Mouse (Mus musculus): ENCODE data around the gene Ankrd55.

The Ankrd55 gene

DNA sequence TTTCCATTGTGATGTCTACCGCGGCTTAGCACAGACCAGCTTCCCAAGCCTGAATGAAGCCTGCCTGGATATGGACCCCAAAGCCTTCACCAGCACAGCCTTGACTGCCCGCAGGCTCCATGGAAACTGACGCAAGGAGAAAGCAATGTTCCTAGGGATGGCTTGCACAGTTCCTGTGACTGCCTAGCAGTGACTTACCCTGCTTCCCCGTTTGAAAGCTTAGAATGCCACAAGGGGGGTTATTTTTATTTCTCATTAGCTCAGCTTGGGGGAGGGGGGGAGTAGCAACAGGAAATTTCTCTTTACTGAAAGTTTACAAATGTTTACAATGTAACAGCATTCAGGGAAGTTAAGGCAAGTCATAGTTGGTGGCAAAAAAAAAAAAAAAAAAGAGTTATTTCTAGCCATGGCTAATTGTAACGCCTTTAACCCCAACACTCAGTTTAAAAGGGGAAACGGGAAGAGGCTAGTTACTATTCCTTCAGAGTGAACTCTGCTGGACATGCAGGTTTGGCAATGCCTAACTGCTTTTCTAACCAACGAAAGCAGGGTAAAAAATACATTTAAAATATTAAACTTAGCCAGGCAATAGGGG is 56.1 kb downstream of the Ankrd55 start:
- DNase-seq (ENCODE audit: low read depth), result no peak

- no peak for DNase-seq (ENCODE audit: low read depth)
Observed at GRCm38 (mm10) chr13:112345542-112345941, 57.3 kb downstream of the Ankrd55 start.

DNA sequence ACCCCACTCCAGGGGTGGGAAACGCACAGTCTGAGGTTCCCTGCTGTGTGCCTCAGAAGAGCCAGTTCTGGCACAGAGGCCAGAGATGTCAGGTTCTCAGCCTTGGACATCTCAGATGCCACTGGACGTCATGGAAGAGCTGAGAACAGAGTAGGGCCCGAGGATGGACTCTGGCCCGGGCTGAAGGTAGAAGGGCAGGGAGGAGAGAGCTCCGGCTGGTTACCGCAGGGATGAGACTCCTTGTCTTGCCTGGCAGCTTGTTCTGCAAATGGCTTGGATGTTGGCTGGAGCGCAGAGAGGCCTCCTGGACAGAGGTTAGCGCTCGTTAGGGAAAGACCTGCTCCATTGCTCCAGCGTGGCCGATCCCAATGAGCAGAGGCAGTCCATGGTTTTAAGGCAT is 57.8 kb downstream of the Ankrd55 start:
- DNase-seq (ENCODE audit: low read depth), result no peak

DNA sequence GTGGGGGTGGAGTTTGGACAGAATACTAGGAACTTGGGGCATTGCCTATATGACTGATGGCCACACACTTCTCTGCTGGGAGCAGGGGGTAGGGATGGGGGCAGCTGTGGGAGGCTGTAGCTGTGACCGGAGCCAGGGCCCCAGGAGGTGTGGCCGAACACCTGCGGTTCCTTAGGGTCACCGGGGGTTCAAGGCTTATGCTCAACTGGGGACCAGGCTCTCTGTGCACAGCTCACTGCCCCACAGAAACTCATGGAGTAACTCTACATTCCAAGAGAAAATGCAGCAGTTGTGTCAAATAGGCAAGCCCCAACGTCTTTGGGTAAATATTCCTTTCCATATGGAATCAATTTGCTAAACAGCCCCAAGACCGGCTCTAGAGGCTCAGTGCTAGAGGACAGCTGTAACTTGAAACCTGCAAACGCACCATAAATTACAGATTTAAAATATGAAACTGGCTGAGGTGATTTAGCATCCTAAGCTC is 58.5 kb downstream of the Ankrd55 start:
- no peak for DNase-seq (ENCODE audit: low read depth)

GRCm38 (mm10) chr13:112348250-112348649 is 60.0 kb downstream of the Ankrd55 start:
- no peak for DNase-seq (ENCODE audit: low read depth)

GRCm38 (mm10) chr13:112348896-112349484 is 60.7 kb downstream of the Ankrd55 start:
- no peak for DNase-seq (ENCODE audit: low read depth)

- DNase-seq (ENCODE audit: low read depth), result peak; percentile 24
Observed at GRCm38 (mm10) chr13:112349500-112349899, 61.2 kb downstream of the Ankrd55 start.

- no peak for DNase-seq (ENCODE audit: low read depth)
Observed at GRCm38 (mm10) chr13:112351943-112352342, 63.7 kb downstream of the Ankrd55 start.

DNA sequence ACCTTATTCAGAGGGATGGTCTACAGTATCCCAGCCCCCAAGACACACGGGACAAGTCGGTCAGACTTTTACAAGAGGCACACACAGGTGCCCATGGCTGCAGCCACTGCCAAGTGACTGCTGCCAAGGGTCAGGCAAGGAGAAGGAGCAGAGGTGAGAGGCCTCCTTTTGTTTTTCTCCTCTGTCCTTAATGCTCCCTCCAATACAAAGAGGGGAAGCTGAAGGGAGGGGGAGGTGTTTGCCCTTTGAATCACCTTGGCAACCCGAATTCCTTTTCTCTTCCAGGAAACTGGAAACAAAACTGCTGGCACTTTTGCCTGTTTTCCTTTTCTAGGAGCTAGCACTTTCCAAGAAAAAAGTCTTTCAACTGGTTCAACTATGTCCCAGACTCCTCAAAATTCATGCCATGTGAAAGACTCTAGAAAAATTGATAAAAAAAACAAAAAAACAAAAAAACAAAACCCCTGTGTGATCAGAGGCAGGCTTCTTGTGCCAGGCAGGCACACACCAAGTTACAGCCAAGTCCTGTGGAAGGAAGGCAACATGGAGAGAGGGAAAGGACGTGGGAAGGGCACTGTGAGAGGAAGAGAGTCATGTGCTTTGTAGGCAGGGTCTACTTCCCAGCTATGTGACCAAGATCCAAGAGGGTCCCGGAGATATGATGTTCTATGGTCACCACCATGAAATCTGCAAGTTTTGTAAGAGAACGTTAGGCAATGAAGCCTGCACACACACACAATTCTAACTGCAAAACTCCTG is 66.0 kb downstream of the Ankrd55 start:
- DNase-seq (ENCODE audit: low read depth), result no peak

DNA sequence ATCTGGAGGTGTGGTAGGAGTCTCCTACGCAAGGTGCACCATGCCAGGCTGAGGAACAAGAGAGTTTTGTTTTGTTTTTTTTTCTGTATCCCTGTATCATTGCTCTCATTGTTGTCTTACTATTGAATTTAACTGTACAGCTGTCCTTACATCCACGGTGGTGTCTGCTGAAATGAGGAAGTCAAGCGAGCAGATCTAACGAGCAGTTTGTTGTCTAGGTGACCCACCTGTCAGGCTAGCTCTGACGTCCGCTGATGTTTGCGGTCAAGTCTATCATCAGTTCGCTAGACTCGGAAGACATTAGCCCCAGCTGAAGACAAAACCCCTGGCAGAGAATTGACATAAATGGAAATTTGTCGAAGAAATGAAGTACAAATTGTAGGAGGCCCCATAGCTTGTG is 66.7 kb downstream of the Ankrd55 start:
- DNase-seq (ENCODE audit: low read depth), result peak; percentile 72

DNA sequence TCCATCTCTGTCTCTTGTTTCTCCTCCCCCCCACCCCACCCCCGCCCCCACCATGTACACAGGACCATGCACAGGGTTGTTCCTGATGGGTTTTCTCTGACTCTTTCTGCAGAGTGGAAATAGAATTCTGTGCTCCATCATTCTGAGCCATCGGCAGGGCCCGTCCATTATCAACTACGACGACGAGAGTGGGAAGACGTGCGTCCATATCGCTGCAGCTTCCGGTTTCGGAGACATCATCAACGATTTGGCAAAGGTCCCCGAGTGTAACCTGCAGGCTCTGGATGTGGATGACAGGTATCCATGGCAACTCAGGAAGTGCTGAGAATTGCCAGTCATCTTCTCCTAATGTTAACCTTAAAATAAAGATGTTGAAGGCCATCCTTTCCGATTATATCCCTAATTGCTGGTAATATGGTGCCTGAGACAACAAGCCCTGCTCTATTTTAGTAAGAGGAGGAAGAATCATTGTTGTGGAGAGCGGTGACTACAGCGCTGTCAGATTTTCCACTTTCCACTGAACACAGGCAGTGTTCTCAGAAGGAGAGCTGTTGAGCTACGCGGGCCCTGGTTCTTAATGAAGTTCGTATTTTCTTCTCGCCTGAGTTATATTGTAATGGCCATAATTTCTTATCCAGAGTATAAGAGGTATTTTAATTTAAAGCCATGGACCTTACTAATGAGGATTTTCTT is 67.7 kb downstream of the Ankrd55 start:
- DNase-seq (ENCODE audit: low read depth), result peak; percentile 50

- DNase-seq (ENCODE audit: low read depth), result no peak
Observed at GRCm38 (mm10) chr13:112361575-112361974, 73.3 kb downstream of the Ankrd55 start.

- no peak for DNase-seq (ENCODE audit: low read depth)
Observed at GRCm38 (mm10) chr13:112363218-112363617, 75.0 kb downstream of the Ankrd55 start.

DNA sequence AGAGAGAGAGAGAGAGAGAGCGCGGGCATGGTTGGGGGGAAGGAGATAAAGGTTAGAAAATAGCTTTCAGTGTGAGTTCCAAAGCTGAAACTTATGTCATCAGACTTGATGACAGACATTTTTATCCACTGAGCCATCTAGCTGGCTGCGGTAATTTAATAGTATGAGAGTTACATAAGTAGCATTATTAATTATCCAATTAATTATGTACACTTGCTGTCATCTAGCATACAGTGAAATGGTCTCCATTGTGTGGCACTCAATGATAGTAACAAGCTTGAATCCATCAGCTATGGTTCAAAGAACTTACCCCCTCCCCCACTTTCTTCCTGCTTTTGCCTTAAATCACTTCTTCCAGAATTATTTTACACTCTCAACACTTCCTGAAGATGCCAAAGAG is 75.5 kb downstream of the Ankrd55 start:
- no peak for DNase-seq (ENCODE audit: low read depth)

DNA sequence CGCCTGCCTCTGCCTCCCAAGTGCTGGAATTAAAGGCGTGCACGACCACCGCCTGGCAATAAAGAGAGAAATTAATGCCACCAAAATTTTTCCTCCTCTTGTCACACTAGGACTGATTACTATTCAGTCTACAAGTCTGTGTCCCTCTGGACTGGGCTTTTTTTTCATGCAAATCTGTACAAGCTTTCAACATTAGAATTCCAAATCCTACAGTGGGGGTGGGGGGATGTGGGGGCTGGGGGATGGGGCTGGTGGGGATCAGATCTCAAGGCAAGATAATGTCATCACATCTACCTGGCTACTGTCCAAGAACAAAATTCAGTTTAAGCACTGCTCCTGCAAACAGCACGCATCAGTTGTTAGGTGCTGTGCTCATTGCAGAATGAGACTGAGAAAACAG is 76.4 kb downstream of the Ankrd55 start:
- no peak for DNase-seq (ENCODE audit: low read depth)

- no peak for DNase-seq (ENCODE audit: low read depth)
Observed at GRCm38 (mm10) chr13:112365303-112365702, 77.1 kb downstream of the Ankrd55 start.

DNA sequence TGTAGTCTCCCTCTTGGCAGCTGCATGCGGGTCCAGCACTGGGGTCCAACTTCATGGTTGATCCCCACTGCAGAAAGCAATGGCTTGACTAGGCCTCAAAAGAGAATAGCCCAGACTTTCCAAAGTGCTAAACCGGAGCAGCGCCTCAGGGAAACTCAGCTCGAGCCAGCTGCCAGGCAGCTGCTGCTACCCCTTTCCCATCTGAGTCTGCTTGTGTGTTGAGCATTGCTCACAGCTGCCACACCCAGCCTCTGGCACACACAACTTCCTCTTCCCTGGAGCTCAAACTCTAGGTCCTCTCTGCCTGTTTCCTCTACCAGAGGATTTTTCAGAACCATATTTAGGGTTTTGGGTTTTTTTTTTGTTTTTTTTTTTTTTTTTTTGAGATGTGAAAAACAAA is 77.5 kb downstream of the Ankrd55 start:
- no peak for DNase-seq (ENCODE audit: low read depth)

GRCm38 (mm10) chr13:112366321-112367029 is 78.2 kb downstream of the Ankrd55 start:
- no peak for DNase-seq (ENCODE audit: low read depth)

GRCm38 (mm10) chr13:112371729-112372128 is 83.5 kb downstream of the Ankrd55 start:
- no peak for DNase-seq (ENCODE audit: low read depth)

GRCm38 (mm10) chr13:112375766-112376165 is 87.5 kb downstream of the Ankrd55 start:
- DNase-seq (ENCODE audit: low read depth), result no peak

DNA sequence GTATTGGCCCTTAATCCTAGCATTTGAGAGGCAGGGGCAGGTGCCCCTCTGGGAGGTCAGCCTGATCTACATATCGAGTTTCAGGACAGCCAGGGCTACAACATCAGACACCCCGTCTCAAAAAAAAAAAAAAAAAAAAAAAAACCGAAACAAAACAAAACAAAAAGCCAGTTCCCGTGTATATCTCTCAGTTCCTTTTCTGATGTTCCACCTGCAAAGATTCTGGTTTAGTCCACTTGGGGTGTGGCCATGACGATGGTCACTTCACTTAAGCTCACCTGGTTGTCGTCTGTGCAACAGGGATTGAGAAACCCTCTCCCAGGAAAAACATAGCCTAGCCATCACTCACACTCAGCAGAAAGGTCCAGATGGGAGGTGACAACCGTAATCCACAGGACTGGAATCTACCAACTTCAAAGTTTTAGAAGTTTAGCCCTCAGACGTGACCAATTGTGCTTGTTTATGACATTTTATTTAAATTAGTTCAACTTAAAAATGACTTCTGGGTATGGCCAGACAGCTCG is 90.6 kb downstream of the Ankrd55 start:
- DNase-seq (ENCODE audit: low read depth), result no peak

DNA sequence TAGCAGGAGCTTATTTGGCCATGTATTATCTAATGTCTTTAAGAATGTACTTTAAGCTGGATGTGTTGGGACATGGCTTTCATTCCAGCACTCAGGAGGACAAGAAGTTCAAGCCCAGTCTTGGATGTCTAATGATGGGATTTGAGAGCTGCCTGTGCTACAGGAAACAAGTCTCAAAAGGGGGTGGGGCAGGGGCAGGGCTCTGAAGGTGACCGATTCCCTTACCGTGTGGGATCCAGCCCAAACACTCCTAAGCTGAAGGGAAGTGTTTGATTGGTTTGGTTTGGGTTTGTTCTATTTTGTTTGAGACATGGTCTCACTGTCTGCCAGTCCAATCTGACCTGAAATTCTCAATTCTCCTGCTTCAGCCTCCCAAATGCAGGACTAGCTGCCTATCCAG is 93.2 kb downstream of the Ankrd55 start:
- no peak for DNase-seq (ENCODE audit: low read depth)

Measured in induced T-regulatory cell, adult 2 months (primary cell).